Mouse (Mus musculus): ENCODE results near the gene Tmem168.

The Tmem168 gene

GRCm38 (mm10) chr6:13607621-13608493 lies at the start of gene Tmem168:
Tmem168 (minus strand) TSS chr6:13608100.
- peak; percentile 92 for DNase-seq

GRCm38 (mm10) chr6:13654081-13654480 lies 46.2 kb upstream of the Tmem168 start:
- no peak for DNase-seq

GRCm38 (mm10) chr6:13652284-13652683 lies 44.4 kb upstream of the Tmem168 start:
- DNase-seq, result no peak

GRCm38 (mm10) chr6:13650854-13651253 lies 43.0 kb upstream of the Tmem168 start:
- no peak for DNase-seq

GRCm38 (mm10) chr6:13648305-13648704 lies 40.4 kb upstream of the Tmem168 start:
- no peak for DNase-seq

- DNase-seq, result no peak
Observed at GRCm38 (mm10) chr6:13636582-13636989, 28.7 kb upstream of the Tmem168 start.

- no peak for DNase-seq
Observed at GRCm38 (mm10) chr6:13632571-13632970, 24.7 kb upstream of the Tmem168 start.

GRCm38 (mm10) chr6:13630607-13631006 lies 22.7 kb upstream of the Tmem168 start:
- DNase-seq, result no peak

- DNase-seq, result no peak
Observed at GRCm38 (mm10) chr6:13619618-13620017, 11.7 kb upstream of the Tmem168 start.

GRCm38 (mm10) chr6:13617110-13617509 lies 9.2 kb upstream of the Tmem168 start:
- DNase-seq, result no peak

GRCm38 (mm10) chr6:13614568-13614967 lies 6.7 kb upstream of the Tmem168 start:
- DNase-seq, result no peak

- no peak for DNase-seq
Observed at GRCm38 (mm10) chr6:13613671-13614070, 5.8 kb upstream of the Tmem168 start.

- DNase-seq, result no peak
Observed at GRCm38 (mm10) chr6:13610869-13611268, 3.0 kb upstream of the Tmem168 start.

- DNase-seq, result no peak
Observed at GRCm38 (mm10) chr6:13609353-13610140, 1.6 kb upstream of the Tmem168 start.

- no peak for DNase-seq
Observed at GRCm38 (mm10) chr6:13606921-13607620, 829 bp downstream of the Tmem168 start.

- no peak for DNase-seq
Observed at GRCm38 (mm10) chr6:13606394-13606793, 1.5 kb downstream of the Tmem168 start.

GRCm38 (mm10) chr6:13603134-13603533 lies 4.8 kb downstream of the Tmem168 start:
- DNase-seq, result no peak

- peak; percentile 16 for DNase-seq
Observed at GRCm38 (mm10) chr6:13601587-13601986, 6.3 kb downstream of the Tmem168 start.

- DNase-seq, result no peak
Observed at GRCm38 (mm10) chr6:13598239-13598923, 9.5 kb downstream of the Tmem168 start.

- DNase-seq, result no peak
Observed at GRCm38 (mm10) chr6:13592729-13593345, 15.1 kb downstream of the Tmem168 start.

- no peak for DNase-seq
Observed at GRCm38 (mm10) chr6:13586560-13586959, 21.3 kb downstream of the Tmem168 start.

- DNase-seq, result no peak
Observed at GRCm38 (mm10) chr6:13586154-13586553, 21.7 kb downstream of the Tmem168 start.

Measured in cerebellum, adult 11-12 months (tissue).